In the genomic region with DNA sequence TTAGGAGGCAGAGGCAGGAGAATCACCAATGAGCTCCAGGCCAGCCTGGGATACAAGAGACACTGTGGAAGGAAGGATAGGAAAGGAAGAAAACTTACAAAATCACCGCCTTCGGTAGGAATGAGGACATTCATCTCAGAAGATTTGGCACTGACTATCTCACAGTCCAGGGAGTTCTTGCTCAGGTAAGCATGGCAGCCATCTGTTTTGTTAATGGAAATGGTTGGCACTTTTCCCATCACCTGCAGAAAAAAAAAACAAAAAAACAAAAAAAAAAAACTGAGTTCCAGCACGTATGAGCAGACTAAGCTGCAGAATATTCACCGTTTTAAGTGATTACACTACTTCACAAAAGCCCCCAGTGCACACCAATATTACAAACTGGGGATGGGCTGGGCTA, we compare ENCODE assay signal across 16 mouse cellular contexts.
DNase-seq lines count a peak whose midpoint lies in the region; ATAC-seq lines count a peak whose summit lies in the region.
"Had no signal": no experiment of that assay in that cellular context is flagged by ENCODE, and none has a peak within 500 bp of the region (broad histone marks: within the 10 kb centered on the region; RNA-seq: fewer than 3 reads in every experiment).

No protein-coding gene starts in this region.

- no peak for DNase-seq in cerebellum, adult 11-12 months
- DNase-seq in cerebellum, adult 8-10 months, result peak; percentile 12
- no peak for DNase-seq in cerebellum, adult 9-11 months
- DNase-seq in brain, adult 2 months (ENCODE audit: low read depth, low spot score), result peak; percentile 53
- DNase-seq: adrenal gland, adult 8-10 months; adrenal gland, postnatal 14 days; adrenal gland, postnatal 36 days; B cell, adult 2 months; cerebellum, postnatal 14 days; embryo, embryonic 11 days had no signal

- ATAC-seq in cerebellum, adult (ENCODE audit: insufficient number of reproducible peaks, low FRiP score, low TSS enrichment), result 0 out of 2 replicates have a peak, but pooled peaks have one; percentile 36
- ATAC-seq: activated CD4-positive, CD25-positive, alpha-beta regulatory T cell, adult 4 months; CD4-positive, CD25-positive, alpha-beta regulatory T cell, adult 4 months; forebrain, embryonic 14.5 days; forebrain, embryonic 16.5 days; Patski had no signal

Comparison
In these comparisons a context has a peak if more than half of its experiments do, and no peak if none do; other contexts are left out.
1. DNase-seq: peak in cerebellum, adult 8-10 months (single experiment) and brain, adult 2 months (single experiment); none in cerebellum, adult 11-12 months (single experiment) and cerebellum, adult 9-11 months (single experiment).